Mouse (Mus musculus): ENCODE results near the gene Alk.

- TF ChIP-seq CTCF (IDR thresholded peaks at IDR 0.05; ENCODE audit: borderline replicate concordance, insufficient read depth, low read length) (no peak), POLR2A (IDR thresholded peaks at IDR 0.05; ENCODE audit: low read depth, low read length) (no peak)
Measured at GRCm38 (mm10) chr17:72271640-72272039, 332.8 kb downstream of the Alk start.
